Mouse (Mus musculus): ENCODE data around the gene Mthfs. TPM values are rescaled to one million over a fixed set of nuclear protein-coding genes. Genes with fewer than 3 reads are reported as not detected.
"Not testable (repeated sequence)": the region's sequence is repeated elsewhere in the genome, so short reads cannot be mapped to it uniquely, and the experiment has no call there.

Mthfs gene
- polyA plus RNA-seq, 1 experiment from 2014 or later: 14.9 TPM

GRCm38 (mm10) chr9:89202256-89202655 is 8.2 kb upstream of the Mthfs start:
- not testable (repeated sequence) for H3K27me3 ChIP-seq (ENCODE audit: control insufficient read depth, insufficient read depth, low read length); ATAC-seq (ENCODE audit: low FRiP score); H3K4me1 ChIP-seq (replicated peaks; ENCODE audit: control insufficient read depth, insufficient read depth, low read length); H3K36me3 ChIP-seq (ENCODE audit: control insufficient read depth, insufficient read depth, low read length); DNase-seq (ENCODE audit: low spot score); H3K9me3 ChIP-seq (ENCODE audit: control insufficient read depth, low read length); H3K9ac ChIP-seq (ENCODE audit: low read depth, low read length); H3K4me3 ChIP-seq (ENCODE audit: low read depth, low read length); H3K27ac ChIP-seq (ENCODE audit: low read depth, low read length); H3K4me2 ChIP-seq (replicated peaks; ENCODE audit: low read depth, low read length)

- H3K36me3 ChIP-seq (ENCODE audit: control insufficient read depth, insufficient read depth, low read length); H3K4me3 ChIP-seq (ENCODE audit: low read depth, low read length); ATAC-seq (ENCODE audit: low FRiP score); H3K4me1 ChIP-seq (replicated peaks; ENCODE audit: control insufficient read depth, insufficient read depth, low read length); H3K4me2 ChIP-seq (replicated peaks; ENCODE audit: low read depth, low read length); H3K27ac ChIP-seq (ENCODE audit: low read depth, low read length); H3K27me3 ChIP-seq (ENCODE audit: control insufficient read depth, insufficient read depth, low read length); H3K9ac ChIP-seq (ENCODE audit: low read depth, low read length); DNase-seq (ENCODE audit: low spot score); H3K9me3 ChIP-seq (ENCODE audit: control insufficient read depth, low read length): not testable (repeated sequence)
- WGBS: 82% methylated on average over 1 of the region's 1 CpGs
Observed at GRCm38 (mm10) chr9:89208939-89209338, 1.5 kb upstream of the Mthfs start.

GRCm38 (mm10) chr9:89211065-89211858 is 786 bp downstream of the Mthfs start:
- H3K9ac ChIP-seq (ENCODE audit: low read depth, low read length); H3K36me3 ChIP-seq (ENCODE audit: control insufficient read depth, insufficient read depth, low read length); H3K4me1 ChIP-seq (replicated peaks; ENCODE audit: control insufficient read depth, insufficient read depth, low read length); H3K27ac ChIP-seq (ENCODE audit: low read depth, low read length); H3K9me3 ChIP-seq (ENCODE audit: control insufficient read depth, low read length); H3K27me3 ChIP-seq (ENCODE audit: control insufficient read depth, insufficient read depth, low read length); H3K4me3 ChIP-seq (ENCODE audit: low read depth, low read length): not testable (repeated sequence)
- peak overlapping the region; percentile 7; the same call in 1 of the 2 replicates for H3K4me2 ChIP-seq (replicated peaks; ENCODE audit: low read depth, low read length)
- ATAC-seq (ENCODE audit: low FRiP score) (peak; percentile 96), DNase-seq (ENCODE audit: low spot score) (peak; percentile 15)
- 15% methylated on average over 5 of the region's 44 CpGs for WGBS

- H3K9ac ChIP-seq (ENCODE audit: low read depth, low read length); H3K27ac ChIP-seq (ENCODE audit: low read depth, low read length); H3K4me3 ChIP-seq (ENCODE audit: low read depth, low read length); H3K4me1 ChIP-seq (replicated peaks; ENCODE audit: control insufficient read depth, insufficient read depth, low read length); H3K4me2 ChIP-seq (replicated peaks; ENCODE audit: low read depth, low read length); DNase-seq (ENCODE audit: low spot score); H3K36me3 ChIP-seq (ENCODE audit: control insufficient read depth, insufficient read depth, low read length); H3K9me3 ChIP-seq (ENCODE audit: control insufficient read depth, low read length); H3K27me3 ChIP-seq (ENCODE audit: control insufficient read depth, insufficient read depth, low read length): not testable (repeated sequence)
- peak; percentile 38; the same call in 1 of the 2 replicates for ATAC-seq (ENCODE audit: low FRiP score)
- 40% methylated on average over 1 of the region's 1 CpGs for WGBS
Observed at GRCm38 (mm10) chr9:89212428-89212827, 2.0 kb downstream of the Mthfs start.

DNA sequence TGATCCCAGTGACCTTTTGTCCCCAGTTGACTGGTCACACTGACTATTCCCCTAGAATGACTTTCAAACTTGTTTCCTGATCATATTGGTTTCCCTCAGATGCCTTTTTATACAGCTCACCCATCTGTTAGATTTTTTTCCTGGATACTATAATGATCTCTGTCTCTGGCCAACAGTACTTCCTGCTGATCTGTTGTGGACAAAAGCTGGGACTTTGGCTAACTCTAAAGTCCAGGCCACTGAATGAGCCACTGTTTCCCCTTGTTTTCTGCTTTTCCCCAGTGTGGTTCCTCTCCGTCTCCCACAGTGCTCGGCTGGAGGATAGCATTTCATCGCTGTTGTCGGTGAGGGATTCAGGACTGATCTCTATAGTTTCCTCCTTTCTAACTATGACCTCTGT is 7.7 kb downstream of the Mthfs start:
- H3K27me3 ChIP-seq (ENCODE audit: control insufficient read depth, insufficient read depth, low read length); ATAC-seq (ENCODE audit: low FRiP score); H3K4me3 ChIP-seq (ENCODE audit: low read depth, low read length); H3K9me3 ChIP-seq (ENCODE audit: control insufficient read depth, low read length); DNase-seq (ENCODE audit: low spot score); H3K36me3 ChIP-seq (ENCODE audit: control insufficient read depth, insufficient read depth, low read length); H3K9ac ChIP-seq (ENCODE audit: low read depth, low read length); H3K4me1 ChIP-seq (replicated peaks; ENCODE audit: control insufficient read depth, insufficient read depth, low read length); H3K4me2 ChIP-seq (replicated peaks; ENCODE audit: low read depth, low read length); H3K27ac ChIP-seq (ENCODE audit: low read depth, low read length): not testable (repeated sequence)
- 79% methylated on average over 4 of the region's 4 CpGs for WGBS

- not testable (repeated sequence) for DNase-seq (ENCODE audit: low spot score); H3K27ac ChIP-seq (ENCODE audit: low read depth, low read length); H3K4me3 ChIP-seq (ENCODE audit: low read depth, low read length); ATAC-seq (ENCODE audit: low FRiP score); H3K4me2 ChIP-seq (replicated peaks; ENCODE audit: low read depth, low read length); H3K27me3 ChIP-seq (ENCODE audit: control insufficient read depth, insufficient read depth, low read length); H3K4me1 ChIP-seq (replicated peaks; ENCODE audit: control insufficient read depth, insufficient read depth, low read length); H3K36me3 ChIP-seq (ENCODE audit: control insufficient read depth, insufficient read depth, low read length); H3K9ac ChIP-seq (ENCODE audit: low read depth, low read length); H3K9me3 ChIP-seq (ENCODE audit: control insufficient read depth, low read length)
- WGBS: 98% methylated on average over 3 of the region's 4 CpGs
Observed at GRCm38 (mm10) chr9:89219668-89220067, 9.2 kb downstream of the Mthfs start.

DNA sequence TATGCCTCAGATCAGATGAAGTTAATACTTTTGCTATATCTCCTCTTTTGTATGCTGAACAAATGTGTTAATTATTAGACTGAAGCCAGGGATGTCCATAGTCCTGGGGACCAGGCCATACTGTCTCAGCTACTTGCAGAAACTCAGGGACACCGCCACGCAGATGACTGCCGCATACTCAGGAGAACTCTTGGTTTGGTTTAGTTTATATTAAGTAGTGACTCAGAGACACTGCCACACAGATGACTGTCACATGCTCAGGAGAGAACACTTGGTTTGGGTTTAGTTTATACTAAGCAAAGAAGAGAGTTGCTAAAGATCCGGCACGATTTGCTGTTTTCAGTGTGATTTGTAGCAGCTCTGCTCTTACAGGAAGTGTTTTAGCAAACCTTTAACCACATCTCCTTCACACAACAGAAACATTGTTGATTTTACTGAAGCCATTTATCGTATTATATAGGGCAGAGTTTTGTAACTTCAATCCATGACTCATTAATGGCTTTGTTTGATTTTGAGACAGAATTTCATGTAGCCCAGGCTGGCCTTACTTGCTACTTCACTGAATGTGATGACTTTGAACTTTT is 10.3 kb downstream of the Mthfs start:
- 93% methylated on average over 6 of the region's 6 CpGs for WGBS
- H3K27ac ChIP-seq (ENCODE audit: low read depth, low read length); H3K9ac ChIP-seq (ENCODE audit: low read depth, low read length); DNase-seq (ENCODE audit: low spot score); H3K9me3 ChIP-seq (ENCODE audit: control insufficient read depth, low read length); H3K4me1 ChIP-seq (replicated peaks; ENCODE audit: control insufficient read depth, insufficient read depth, low read length); H3K27me3 ChIP-seq (ENCODE audit: control insufficient read depth, insufficient read depth, low read length); H3K4me3 ChIP-seq (ENCODE audit: low read depth, low read length); H3K4me2 ChIP-seq (replicated peaks; ENCODE audit: low read depth, low read length); H3K36me3 ChIP-seq (ENCODE audit: control insufficient read depth, insufficient read depth, low read length); ATAC-seq (ENCODE audit: low FRiP score): not testable (repeated sequence)

DNA sequence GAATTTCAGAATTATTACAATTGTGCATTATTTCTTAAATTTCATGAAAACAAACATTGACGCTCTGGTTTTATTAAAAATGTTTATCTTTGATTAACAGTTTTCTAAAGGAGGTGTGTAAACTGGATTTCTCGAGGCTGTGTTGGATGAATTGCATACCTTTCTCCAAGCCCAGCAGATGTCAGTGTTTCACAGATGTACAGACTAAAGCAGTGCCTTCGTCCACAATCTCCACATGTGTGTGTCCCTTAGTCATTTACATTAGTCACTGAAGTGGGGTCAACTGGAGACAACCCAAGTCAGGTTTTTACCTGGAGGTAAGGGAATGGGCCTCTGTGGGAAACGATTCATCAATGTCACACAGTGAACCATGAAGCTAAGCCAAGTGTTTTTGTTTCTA is 15.6 kb downstream of the Mthfs start:
- DNase-seq (ENCODE audit: low spot score): peak; percentile 16
- Histone ChIP-seq H3K4me3 (ENCODE audit: low read depth, low read length) (no peak overlapping the region), H3K27ac (ENCODE audit: low read depth, low read length) (no peak overlapping the region), H3K27me3 (ENCODE audit: control insufficient read depth, insufficient read depth, low read length) (no peaks in the 10 kb centered on the region), H3K4me1 (replicated peaks; ENCODE audit: control insufficient read depth, insufficient read depth, low read length) (no peaks in the 10 kb centered on the region), H3K36me3 (ENCODE audit: control insufficient read depth, insufficient read depth, low read length) (no peaks in the 10 kb centered on the region), H3K9me3 (ENCODE audit: control insufficient read depth, low read length) (no peaks in the 10 kb centered on the region), H3K4me2 (replicated peaks; ENCODE audit: low read depth, low read length) (no peak overlapping the region), H3K9ac (ENCODE audit: low read depth, low read length) (no peak overlapping the region)
- peak; percentile 56; the same call in 1 of the 2 replicates for ATAC-seq (ENCODE audit: low FRiP score)
- 66% methylated on average over 4 of the region's 4 CpGs for WGBS

DNA sequence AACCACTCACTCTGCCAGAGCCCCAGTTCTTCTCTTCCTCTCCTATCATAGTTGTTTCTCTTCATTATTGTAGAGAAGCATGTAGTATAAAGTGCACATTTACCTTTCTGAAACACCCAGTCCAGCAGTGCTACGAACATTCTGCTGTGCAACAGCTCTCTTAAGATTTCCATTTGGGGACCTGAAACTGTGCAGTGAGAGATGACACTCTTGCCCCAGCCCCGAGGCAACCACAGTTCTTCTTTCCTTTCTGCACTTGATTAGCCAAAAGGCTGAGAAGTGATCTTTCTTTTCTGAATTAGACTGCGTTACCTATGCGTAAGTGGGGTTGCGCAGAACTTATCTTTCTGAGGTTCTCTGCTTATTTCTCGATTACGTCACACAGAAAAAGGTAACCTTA is 17.6 kb downstream of the Mthfs start:
- no peak overlapping the region for H3K9ac ChIP-seq (ENCODE audit: low read depth, low read length)
- H3K9me3 ChIP-seq (ENCODE audit: control insufficient read depth, low read length): no peaks in the 10 kb centered on the region
- 93% methylated on average over 7 of the region's 7 CpGs for WGBS
- no peak overlapping the region for H3K4me3 ChIP-seq (ENCODE audit: low read depth, low read length)
- DNase-seq (ENCODE audit: low spot score): no peak
- no peaks in the 10 kb centered on the region for H3K36me3 ChIP-seq (ENCODE audit: control insufficient read depth, insufficient read depth, low read length)
- no peak overlapping the region for H3K4me2 ChIP-seq (replicated peaks; ENCODE audit: low read depth, low read length)
- ATAC-seq (ENCODE audit: low FRiP score): no peak
- no peaks in the 10 kb centered on the region for H3K4me1 ChIP-seq (replicated peaks; ENCODE audit: control insufficient read depth, insufficient read depth, low read length)
- no peaks in the 10 kb centered on the region for H3K27me3 ChIP-seq (ENCODE audit: control insufficient read depth, insufficient read depth, low read length)
- no peak overlapping the region for H3K27ac ChIP-seq (ENCODE audit: low read depth, low read length)

Measured in hindbrain, embryonic 11.5 days (tissue).